Mouse (Mus musculus): ENCODE measurements around the gene Mrnip. TPM values are rescaled to one million over a fixed set of nuclear protein-coding genes. Genes with fewer than 3 reads are reported as not detected.
A peak's percentile ranks its signal among the peaks of the same experiment; 100 is the strongest.

The Mrnip gene
- total RNA-seq, 2 experiments from 2014 or later: 15.1 to 18.1 TPM

GRCm38 (mm10) chr11:50217811-50218210, 43.6 kb downstream of the Mrnip start:
- intact Hi-C loops (cut with DNase I): no loop called here
- DNase-seq (ENCODE audit: low spot score in 2 of 2): no peak

- intact Hi-C loops (cut with DNase I): no loop called here
- no peak for DNase-seq (ENCODE audit: low spot score in 2 of 2)
These were observed 45.6 kb downstream of the Mrnip start for GRCm38 (mm10) chr11:50219833-50220232.

GRCm38 (mm10) chr11:50222559-50223276, 48.5 kb downstream of the Mrnip start:
- intact Hi-C loops (cut with DNase I): no loop called here
- no peak for DNase-seq (ENCODE audit: low spot score in 2 of 2)

GRCm38 (mm10) chr11:50223783-50224662, 49.8 kb downstream of the Mrnip start:
- intact Hi-C loops (cut with DNase I): loop anchor here (2.0 kb wide), 1 partner anchor 13 kb away; the partner anchor contains the start of genes Mgat4b and Sqstm1
- DNase-seq (ENCODE audit: low spot score in 2 of 2): peak in 1 of 2 experiments; percentile 38

GRCm38 (mm10) chr11:50224671-50225530, 50.7 kb downstream of the Mrnip start:
- peak; percentile 72 to 83 for DNase-seq (ENCODE audit: low spot score in 2 of 2)
- intact Hi-C loops (cut with DNase I): loop anchor here (2.0 kb wide), 1 partner anchor 14 kb away; the partner anchor contains the start of genes Mgat4b and Sqstm1

- no peak for DNase-seq (ENCODE audit: low spot score in 2 of 2)
- intact Hi-C loops (cut with DNase I): loop anchor here (2.0 kb wide), 1 partner anchor 15 kb away; the partner anchor contains the start of genes Mgat4b and Sqstm1
These were observed 51.6 kb downstream of the Mrnip start for GRCm38 (mm10) chr11:50225611-50226378.

GRCm38 (mm10) chr11:50226406-50226805, 52.2 kb downstream of the Mrnip start:
- intact Hi-C loops (cut with DNase I): no loop called here
- no peak for DNase-seq (ENCODE audit: low spot score in 2 of 2)

GRCm38 (mm10) chr11:50227226-50227625, 53.0 kb downstream of the Mrnip start:
- DNase-seq (ENCODE audit: low spot score in 2 of 2): no peak
- intact Hi-C loops (cut with DNase I): no loop called here

GRCm38 (mm10) chr11:50227736-50228135, 53.5 kb downstream of the Mrnip start:
- intact Hi-C loops (cut with DNase I): no loop called here
- no peak for DNase-seq (ENCODE audit: low spot score in 2 of 2)

GRCm38 (mm10) chr11:50228772-50229171, 54.5 kb downstream of the Mrnip start:
- intact Hi-C loops (cut with DNase I): no loop called here
- DNase-seq (ENCODE audit: low spot score in 2 of 2): no peak

- intact Hi-C loops (cut with DNase I): no loop called here
- no peak for DNase-seq (ENCODE audit: low spot score in 2 of 2)
These were observed 55.1 kb downstream of the Mrnip start for GRCm38 (mm10) chr11:50229252-50229910.

- intact Hi-C loops (cut with DNase I): no loop called here
- DNase-seq (ENCODE audit: low spot score in 2 of 2): no peak
These were observed 56.4 kb downstream of the Mrnip start for GRCm38 (mm10) chr11:50230481-50231304.

- peak; percentile 79 to 86 for DNase-seq (ENCODE audit: low spot score in 2 of 2)
- intact Hi-C loops (cut with DNase I): no loop called here
These were observed 57.2 kb downstream of the Mrnip start for GRCm38 (mm10) chr11:50231411-50231810.

GRCm38 (mm10) chr11:50233022-50233421, 58.8 kb downstream of the Mrnip start:
- intact Hi-C loops (cut with DNase I): no loop called here
- DNase-seq (ENCODE audit: low spot score in 2 of 2): peak in 1 of 2 experiments; percentile 52

- intact Hi-C loops (cut with DNase I): no loop called here
- DNase-seq (ENCODE audit: low spot score in 2 of 2): no peak
These were observed 59.7 kb downstream of the Mrnip start for GRCm38 (mm10) chr11:50233993-50234392.

GRCm38 (mm10) chr11:50234606-50235005, 60.4 kb downstream of the Mrnip start:
- no peak for DNase-seq (ENCODE audit: low spot score in 2 of 2)
- intact Hi-C loops (cut with DNase I): loop anchor here (5.0 kb wide), 2 partner anchors 58 to 128 kb away; partner anchors contain the start of gene Maml1

GRCm38 (mm10) chr11:50236540-50236936, 62.3 kb downstream of the Mrnip start:
- intact Hi-C loops (cut with DNase I): loop anchor here (5.0 kb wide), 2 partner anchors 56 to 126 kb away; partner anchors contain the start of gene Maml1

More at GRCm38 (mm10) chr11:50236540-50236936, 62.3 kb downstream of the Mrnip start:
- DNase-seq (ENCODE audit: low spot score in 2 of 2): peak; percentile 83 to 85

All from left cerebral cortex, postnatal 14 days (tissue).